Mouse (Mus musculus) midbrain, postnatal 0 days (tissue): ENCODE measurements around the gene Fli1. TPM values are rescaled to one million over a fixed set of nuclear protein-coding genes. Genes with fewer than 3 reads are reported as not detected.

ENCODE experiments used
- ATAC-seq: fragments of 200-750 bp; cut with Nextera tagmentation; 2 replicates; pipeline ENCODE4 v1.8.0; 2017; ENCODE audit warnings: moderate number of reproducible peaks, mild to moderate bottlenecking, moderate TSS enrichment, moderate library complexity; ENCODE audit not compliant: low FRiP score
- DNase-seq: peaks from one replicate; pipeline ENCODE4 v3.0.0-alpha.2; 2015; ENCODE audit warnings: low spot score
- H3K27ac ChIP-seq: fragments of 300-500 bp; sonication (generic); 2 replicates; pipeline ENCODE4 v1.5.1; 2014; ENCODE audit warnings: low read depth, mild to moderate bottlenecking, low read length, mixed read lengths
- H3K27me3 ChIP-seq: fragments of 300-500 bp; sonication (generic); 2 replicates; pipeline ENCODE4 v1.6.1; 2014; ENCODE audit warnings: low read length, control low read depth, mixed read lengths; ENCODE audit not compliant: insufficient read depth
- H3K36me3 ChIP-seq: fragments of 300-500 bp; sonication (generic); 2 replicates; pipeline ENCODE4 v1.6.1; 2014; ENCODE audit warnings: low read length, control low read depth, mixed read lengths; ENCODE audit not compliant: insufficient read depth
- H3K4me1 ChIP-seq: fragments of 300-500 bp; sonication (generic); 2 replicates; pipeline ENCODE4 v1.6.1; 2014; ENCODE audit warnings: mild to moderate bottlenecking, control low read depth, antibody characterized with exemption, low read length, mixed read lengths; ENCODE audit not compliant: insufficient read depth
- H3K4me2 ChIP-seq: fragments of 300-500 bp; sonication (generic); 2 replicates; pipeline ENCODE4 v1.6.1; 2014; ENCODE audit warnings: low read depth, mild to moderate bottlenecking, low read length, mixed read lengths; ENCODE audit not compliant: poor library complexity, severe bottlenecking
- H3K4me3 ChIP-seq: fragments of 300-500 bp; sonication (generic); 2 replicates; pipeline ENCODE4 v1.5.1; 2014; ENCODE audit warnings: low read depth, mild to moderate bottlenecking, low read length, moderate library complexity
- H3K9ac ChIP-seq: fragments of 300-500 bp; sonication (generic); replicated peaks from 2 replicates; pipeline ENCODE4 v1.6.1; 2014; ENCODE audit warnings: mild to moderate bottlenecking, low read length, moderate library complexity, mixed read lengths; ENCODE audit not compliant: poor library complexity, severe bottlenecking
- H3K9me3 ChIP-seq: fragments of 300-500 bp; sonication (generic); 2 replicates; pipeline ENCODE4 v1.6.1; 2016; ENCODE audit warnings: low read length, control low read depth
- CTCF ChIP-seq: IDR thresholded peaks from 2 replicates; pipeline ENCODE4 v1.5.1; 2016; ENCODE audit warnings: antibody characterized with exemption, mild to moderate bottlenecking
- WGBS: fragments of 180-500 bp; shearing (Covaris S2); extraction: QIAGEN DNeasy Blood & Tissue Kit; methylation state at CpG from one replicate; pipeline ENCODE4 v1.1.7; 2014; 5-methylcytosine and 5-hydroxymethylcytosine counted together
- polyA plus RNA-seq: library from polyadenylated mRNA; unstranded; fragments of >200 nt; fragmentation: Nextera tagmentation; extraction: Ambion mirVana; gene quantifications from 2 replicates; pipeline ENCODE4 v1.2.1, GENCODE M21; 2015
- total RNA-seq: library from RNA; depleted of rRNA; stranded (reverse); fragments of >200 nt; gene quantifications from 2 replicates; pipeline ENCODE4 v1.2.3, GENCODE M21; 2014

The Fli1 gene
- total and polyA plus RNA-seq, 2 experiments from 2014 or later = 5.9 to 8.4 TPM

GRCm38 (mm10) chr9:32499469-32499868 lies 43.2 kb downstream of the Fli1 start:
- WGBS = 74% methylated on average over 6 of the region's 6 CpGs
- ATAC-seq = no peak
- no peak for DNase-seq
- Histone ChIP-seq H3K27ac (no peak overlapping the region), H3K9me3 (no peaks in the 10 kb centered on the region), H3K4me1 (no peaks in the 10 kb centered on the region), H3K9ac (no peak overlapping the region), H3K36me3 (no peaks in the 10 kb centered on the region), H3K4me3 (no peak overlapping the region), H3K27me3 (no peaks in the 10 kb centered on the region), H3K4me2 (no peak overlapping the region)
- no peak for TF ChIP-seq CTCF

- Histone ChIP-seq H3K27me3 (no peaks in the 10 kb centered on the region), H3K36me3 (no peaks in the 10 kb centered on the region), H3K9ac (no peak overlapping the region), H3K4me1 (no peaks in the 10 kb centered on the region), H3K4me2 (no peak overlapping the region), H3K9me3 (no peaks in the 10 kb centered on the region), H3K27ac (no peak overlapping the region), H3K4me3 (no peak overlapping the region)
- no peak for DNase-seq
- ATAC-seq = no peak
- 37% methylated on average over 7 of the region's 7 CpGs for WGBS
- no peak for TF ChIP-seq CTCF
Observed at GRCm38 (mm10) chr9:32495643-32495997, 47.0 kb downstream of the Fli1 start.

DNA sequence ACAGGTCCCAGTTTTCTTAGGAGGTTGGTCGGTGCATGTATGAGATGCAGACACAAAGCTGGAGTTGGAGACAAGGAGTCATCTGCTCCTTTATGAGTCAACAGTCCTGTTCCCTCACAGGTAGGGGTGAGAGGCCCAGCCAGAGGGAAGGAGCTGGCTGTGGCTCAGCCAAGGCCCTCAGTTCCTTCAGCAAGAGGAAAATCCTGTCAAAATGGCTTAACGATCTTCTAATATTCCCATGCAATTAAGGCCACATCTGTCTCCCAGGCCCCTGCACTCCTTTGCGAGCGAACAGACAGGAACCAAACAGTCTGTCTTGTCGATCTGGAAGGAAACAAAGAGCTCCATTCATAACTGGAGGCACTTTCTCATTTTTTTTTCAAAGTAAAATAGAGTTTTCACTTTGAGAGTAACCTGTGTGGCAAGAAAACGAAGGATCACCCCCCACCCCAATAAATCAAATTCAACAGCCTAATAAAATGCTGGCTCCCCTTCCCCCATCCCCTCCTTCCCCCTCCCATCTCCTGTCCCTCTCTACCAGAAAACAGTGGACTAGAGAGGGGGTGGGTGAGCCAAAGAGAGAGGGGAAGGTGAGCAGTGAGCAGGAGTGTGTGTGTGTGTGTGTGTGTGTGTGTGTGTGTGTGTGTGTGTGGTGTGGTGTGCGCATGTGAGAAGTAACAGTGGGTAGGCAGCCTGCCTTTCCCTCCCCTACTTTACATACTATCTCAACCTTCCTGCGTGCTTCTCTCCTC lies 47.6 kb downstream of the Fli1 start:
- DNase-seq (no peak), ATAC-seq (no peak)
- H3K4me3 ChIP-seq = no peak overlapping the region
- no peak for TF ChIP-seq CTCF
- no peaks in the 10 kb centered on the region for H3K36me3 ChIP-seq
- H3K4me1 ChIP-seq = no peaks in the 10 kb centered on the region
- H3K9me3 ChIP-seq = no peaks in the 10 kb centered on the region
- H3K4me2 ChIP-seq = no peak overlapping the region
- no peaks in the 10 kb centered on the region for H3K27me3 ChIP-seq
- H3K9ac ChIP-seq = no peak overlapping the region
- 33% methylated on average over 7 of the region's 8 CpGs for WGBS
- no peak overlapping the region for H3K27ac ChIP-seq

- Histone ChIP-seq H3K9me3 (no peaks in the 10 kb centered on the region), H3K27me3 (no peaks in the 10 kb centered on the region), H3K4me1 (no peaks in the 10 kb centered on the region), H3K9ac (no peak overlapping the region), H3K36me3 (no peaks in the 10 kb centered on the region), H3K4me2 (no peak overlapping the region), H3K27ac (no peak overlapping the region), H3K4me3 (no peak overlapping the region)
- TF ChIP-seq CTCF = no peak
- 81% methylated on average over 4 of the region's 4 CpGs for WGBS
- no peak for ATAC-seq
- DNase-seq = no peak
Observed at GRCm38 (mm10) chr9:32493588-32494423, 48.9 kb downstream of the Fli1 start.

DNA sequence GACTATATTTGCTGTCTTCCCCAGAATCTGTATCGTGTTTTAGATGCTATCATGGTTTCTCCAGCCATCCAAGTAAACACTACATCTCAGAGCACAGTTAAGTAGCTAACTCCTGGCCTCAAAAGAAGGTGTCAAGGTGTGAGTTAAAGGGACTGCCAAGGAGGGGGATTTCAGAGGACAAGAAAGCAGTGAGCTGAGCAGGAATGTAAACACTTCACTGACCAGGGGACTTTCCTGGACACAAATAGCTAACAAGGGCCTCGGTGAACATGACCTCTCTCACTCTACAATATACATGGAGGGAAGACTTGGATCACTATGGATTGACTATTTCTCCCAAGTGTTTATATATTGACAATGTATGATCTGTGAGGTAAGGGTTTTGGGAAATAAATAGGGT lies 49.9 kb downstream of the Fli1 start:
- Histone ChIP-seq H3K36me3 (no peaks in the 10 kb centered on the region), H3K4me3 (no peak overlapping the region), H3K9me3 (no peaks in the 10 kb centered on the region), H3K27ac (no peak overlapping the region), H3K4me2 (no peak overlapping the region), H3K27me3 (no peaks in the 10 kb centered on the region), H3K4me1 (no peaks in the 10 kb centered on the region), H3K9ac (no peak overlapping the region)
- 80% methylated on average over 2 of the region's 2 CpGs for WGBS
- DNase-seq (no peak), ATAC-seq (no peak)
- TF ChIP-seq CTCF = no peak

GRCm38 (mm10) chr9:32491484-32491883 lies 51.2 kb downstream of the Fli1 start:
- Histone ChIP-seq H3K4me1 (no peaks in the 10 kb centered on the region), H3K4me2 (no peak overlapping the region), H3K27ac (no peak overlapping the region), H3K9ac (no peak overlapping the region), H3K36me3 (no peaks in the 10 kb centered on the region), H3K27me3 (no peaks in the 10 kb centered on the region), H3K4me3 (no peak overlapping the region), H3K9me3 (no peaks in the 10 kb centered on the region)
- no peak for ATAC-seq
- DNase-seq = peak; percentile 10
- TF ChIP-seq CTCF = no peak
- WGBS = 80% methylated on average over 2 of the region's 2 CpGs
